Mouse (Mus musculus) ES-Bruce4 (cell line): ENCODE measurements around the gene Zfp58. TPM values are rescaled to one million over a fixed set of nuclear protein-coding genes. Genes with fewer than 3 reads are reported as not detected.

Experiments used
- H3K27ac ChIP-seq: 2 replicates; pipeline ENCODE4 v1.5.1; 2012; ENCODE audit warnings: low read length, inconsistent platforms; ENCODE audit not compliant: insufficient read depth
- H3K27me3 ChIP-seq: 2 replicates; pipeline ENCODE4 v1.6.1; 2012; ENCODE audit warnings: mild to moderate bottlenecking, low read length, inconsistent platforms; ENCODE audit not compliant: control insufficient read depth, poor library complexity, insufficient read depth, severe bottlenecking
- H3K36me3 ChIP-seq: 2 replicates; pipeline ENCODE4 v1.6.1; 2012; ENCODE audit warnings: inconsistent platforms, mild to moderate bottlenecking, low read length, moderate library complexity; ENCODE audit not compliant: control insufficient read depth, poor library complexity, insufficient read depth, severe bottlenecking
- H3K4me1 ChIP-seq: one replicate; pipeline ENCODE4 v1.8.1; 2011; ENCODE audit warnings: low read length; ENCODE audit not compliant: control insufficient read depth, insufficient read depth
- H3K4me3 ChIP-seq: 2 replicates; pipeline ENCODE4 v1.5.1; 2011; ENCODE audit warnings: low read depth, mild to moderate bottlenecking, low read length
- H3K9ac ChIP-seq: 2 replicates; pipeline ENCODE4 v1.6.1; 2012; ENCODE audit warnings: low read depth, mild to moderate bottlenecking, inconsistent platforms; ENCODE audit not compliant: poor library complexity, severe bottlenecking
- H3K9me3 ChIP-seq: replicated peaks from 2 replicates; pipeline ENCODE4 v1.6.1; 2012; ENCODE audit warnings: mild to moderate bottlenecking, low read length, inconsistent platforms; ENCODE audit not compliant: control insufficient read depth, poor library complexity, insufficient read depth, severe bottlenecking
- CTCF ChIP-seq: IDR thresholded peaks from one replicate; pipeline ENCODE4 v1.8.1; 2011; ENCODE audit warnings: low read depth, low read length
- EP300 ChIP-seq: IDR thresholded peaks from 2 replicates; pipeline ENCODE4 v1.6.1; 2011; ENCODE audit warnings: low read depth, low read length; ENCODE audit not compliant: insufficient read depth
- POLR2A ChIP-seq: IDR thresholded peaks from one replicate; pipeline ENCODE4 v1.8.1; 2011; ENCODE audit warnings: low read length; ENCODE audit not compliant: insufficient read depth
- polyA plus RNA-seq: library from polyadenylated mRNA; stranded (reverse); fragments of >200 nt; gene quantifications from 2 replicates; pipeline ENCODE4 v1.2.4, GENCODE M21; 2011; ENCODE audit warnings: low read depth; ENCODE audit not compliant: missing spikeins, insufficient read depth, insufficient read length

Gene Zfp58
- 10.3 and 10.7 TPM in 2 replicates for polyA plus RNA-seq

GRCm38 (mm10) chr13:67500084-67500719 lies at the start of gene Zfp58:
Zfp58 (minus strand) TSS chr13:67500555.
- H3K9me3 ChIP-seq, result no peaks in the 10 kb centered on the region
- H3K27ac ChIP-seq, result no peak within 1 kb of the TSS; the same call in 1 of the 2 replicates
- H3K9ac ChIP-seq, result peak within 1 kb of the TSS; percentile 34
- no peaks in the 10 kb centered on the region for H3K4me1 ChIP-seq
- no peaks in the 10 kb centered on the region for H3K27me3 ChIP-seq
- TF ChIP-seq POLR2A, result no peak
- no peak for TF ChIP-seq EP300
- H3K36me3 ChIP-seq, result no peaks in the 10 kb centered on the region
- peak within 1 kb of the TSS; percentile 95 for H3K4me3 ChIP-seq

GRCm38 (mm10) chr13:67545941-67546340 lies 45.6 kb upstream of the Zfp58 start:
- no peaks in the 10 kb centered on the region for H3K9me3 ChIP-seq
- H3K4me3 ChIP-seq, result no peak overlapping the region
- H3K27me3 ChIP-seq, result no peaks in the 10 kb centered on the region
- peaks cover 29% of the 10 kb centered on the region for H3K36me3 ChIP-seq
- TF ChIP-seq POLR2A, result no peak
- TF ChIP-seq CTCF, result no peak
- TF ChIP-seq EP300, result no peak
- no peak overlapping the region for H3K9ac ChIP-seq
- H3K27ac ChIP-seq, result peak overlapping the region; percentile 51; the same call in 1 of the 2 replicates
- H3K4me1 ChIP-seq, result peaks cover 2% of the 10 kb centered on the region

- no peaks in the 10 kb centered on the region for H3K27me3 ChIP-seq
- H3K4me3 ChIP-seq, result no peak overlapping the region
- no peaks in the 10 kb centered on the region for H3K9me3 ChIP-seq
- no peaks in the 10 kb centered on the region for H3K4me1 ChIP-seq
- H3K36me3 ChIP-seq, result no peaks in the 10 kb centered on the region
- no peak overlapping the region for H3K9ac ChIP-seq
- TF ChIP-seq EP300 (no peak), POLR2A (no peak), CTCF (no peak)
- H3K27ac ChIP-seq, result no peak overlapping the region
Observed at GRCm38 (mm10) chr13:67527049-67527730, 26.8 kb upstream of the Zfp58 start.

DNA sequence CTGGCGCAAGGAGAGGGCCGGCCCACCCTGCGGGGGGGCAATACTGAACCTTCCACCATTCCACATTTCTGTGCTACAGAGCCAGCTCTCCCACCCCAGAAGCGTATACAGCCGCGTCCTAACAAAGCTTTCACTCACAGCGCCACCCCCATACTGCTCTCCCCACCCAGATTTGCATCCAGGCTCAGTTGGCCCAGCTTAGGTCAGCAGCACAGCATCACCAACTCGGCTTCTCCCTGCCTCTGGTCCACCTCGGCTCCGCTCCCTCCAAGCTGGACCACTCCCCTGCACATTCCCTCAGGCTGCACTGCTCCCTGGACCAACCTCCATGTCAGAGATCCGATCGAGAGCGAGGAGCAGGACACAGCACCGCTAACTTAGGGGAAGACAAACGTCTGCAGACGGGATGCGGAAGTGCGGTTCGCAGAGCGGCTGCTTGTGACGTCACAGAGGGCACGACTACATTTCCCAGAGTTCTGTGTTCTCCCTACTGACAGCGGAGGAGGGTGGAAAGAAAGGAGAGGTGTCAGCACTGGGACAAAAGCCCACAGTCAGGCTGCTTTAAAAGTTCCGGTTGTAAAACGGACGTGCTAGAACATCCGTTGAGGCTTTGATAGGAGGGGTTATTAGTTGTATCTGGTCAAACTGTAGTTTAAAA lies 25.5 kb upstream of the Zfp58 start, which contains the start of the genes Gm26965 and Zfp87:
Gene Gm26965 (minus strand): TSS at position 399 of the 658 bp plus-strand sequence.
Gene Zfp87 (minus strand): TSS at position 425 of the 658 bp plus-strand sequence.
- Histone ChIP-seq H3K27me3 (no peaks in the 10 kb centered on the region), H3K4me1 (no peaks in the 10 kb centered on the region), H3K27ac (0 out of 2 replicates have a peak within 1 kb of the TSS, but pooled peaks have one; percentile 1), H3K4me3 (peak within 1 kb of the TSS; percentile 71), H3K9me3 (no peaks in the 10 kb centered on the region), H3K36me3 (no peaks in the 10 kb centered on the region; the same call in 1 of the 2 replicates), H3K9ac (peak within 1 kb of the TSS; percentile 0)
- no peak for TF ChIP-seq CTCF
- TF ChIP-seq POLR2A, result peak; percentile 80
- TF ChIP-seq EP300, result 0 out of 2 replicates have a peak, but pooled peaks have one; percentile 37

GRCm38 (mm10) chr13:67500908-67501307 lies 553 bp upstream of the Zfp58 start:
- no peaks in the 10 kb centered on the region for H3K36me3 ChIP-seq
- no peak for TF ChIP-seq EP300
- no peaks in the 10 kb centered on the region for H3K27me3 ChIP-seq
- H3K4me1 ChIP-seq, result no peaks in the 10 kb centered on the region
- no peaks in the 10 kb centered on the region for H3K9me3 ChIP-seq
- no peak overlapping the region for H3K4me3 ChIP-seq
- H3K9ac ChIP-seq, result no peak overlapping the region
- no peak overlapping the region for H3K27ac ChIP-seq

DNA sequence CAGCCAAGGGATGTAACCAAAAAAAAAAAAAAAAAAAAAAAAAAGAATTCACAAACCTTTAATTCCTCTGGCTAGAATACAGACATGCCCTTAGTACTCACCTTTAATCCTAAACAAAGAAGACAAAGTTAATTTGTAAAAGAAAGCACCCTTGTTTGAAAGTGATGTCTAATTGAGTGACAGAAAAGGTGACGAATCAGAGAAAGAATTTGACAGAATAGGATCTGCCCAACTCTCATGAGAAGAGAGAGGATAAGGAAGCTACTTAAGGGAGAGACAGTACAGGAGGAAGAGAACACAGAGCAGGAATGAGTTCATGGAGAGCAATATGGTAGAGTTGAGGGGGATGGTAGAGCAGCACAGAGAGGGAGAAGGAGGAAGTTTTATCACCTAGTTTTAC lies 4.7 kb downstream of the Zfp58 start:
- no peak overlapping the region for H3K4me3 ChIP-seq
- no peaks in the 10 kb centered on the region for H3K4me1 ChIP-seq
- peaks cover 14% of the 10 kb centered on the region for H3K36me3 ChIP-seq
- no peaks in the 10 kb centered on the region for H3K27me3 ChIP-seq
- H3K27ac ChIP-seq, result peak overlapping the region; percentile 33; the same call in 1 of the 2 replicates
- peaks cover 3% of the 10 kb centered on the region; the same call in 1 of the 2 replicates for H3K9me3 ChIP-seq
- no peak overlapping the region for H3K9ac ChIP-seq
- TF ChIP-seq POLR2A, result no peak
